Mouse (Mus musculus): ENCODE data around the gene Pbsn. TPM values are rescaled to one million over a fixed set of nuclear protein-coding genes. Genes with fewer than 3 reads are reported as not detected.

The Pbsn gene
- not detected in 2 replicates for polyA plus RNA-seq (2012; rRNA removed; ENCODE audit: low replicate concordance)

DNA sequence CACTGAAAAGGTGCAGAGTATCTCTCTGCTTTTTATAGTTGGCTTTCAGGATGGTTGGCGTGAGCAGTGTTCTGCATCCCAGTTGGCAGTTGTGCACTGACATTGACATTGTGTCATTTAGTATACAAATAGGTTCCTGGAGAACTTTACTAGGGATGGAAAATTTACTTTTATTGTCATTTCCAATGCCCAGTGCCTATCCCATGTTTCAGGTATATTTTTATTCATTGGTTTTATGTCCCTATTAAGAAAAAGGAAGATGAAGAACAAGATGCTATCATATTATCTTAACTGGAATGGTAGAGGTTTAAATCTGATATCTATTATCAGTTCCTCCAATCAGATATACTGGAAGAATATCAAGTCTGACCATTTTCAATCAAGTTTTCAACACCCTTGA, at the start of gene Pbsn:
Pbsn (minus strand) TSS at position 101 of the 400 bp plus-strand sequence.

DNA sequence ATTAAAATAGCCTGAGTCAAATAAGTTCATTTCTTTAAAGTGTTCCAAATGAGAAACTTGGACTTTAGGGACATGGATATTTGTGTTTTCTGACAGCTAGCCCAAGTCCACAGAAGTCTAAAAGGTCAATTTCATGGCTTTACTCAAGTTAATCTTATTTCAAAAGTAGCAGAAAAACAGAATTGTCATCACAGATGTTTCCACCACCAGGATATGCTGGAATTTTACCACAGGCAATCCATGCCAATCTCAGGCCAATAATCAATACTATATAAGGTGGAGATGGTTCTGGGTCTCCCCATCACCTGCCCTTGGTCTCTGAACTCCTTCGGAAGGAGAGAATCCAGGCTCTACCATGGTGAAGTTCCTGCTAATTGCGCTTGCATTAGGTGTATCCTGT, 11.0 kb upstream of the Pbsn start, which contains the start of gene Gm14744:
Gm14744 (plus strand) TSS at position 301 of the 400 bp plus-strand sequence.

DNA sequence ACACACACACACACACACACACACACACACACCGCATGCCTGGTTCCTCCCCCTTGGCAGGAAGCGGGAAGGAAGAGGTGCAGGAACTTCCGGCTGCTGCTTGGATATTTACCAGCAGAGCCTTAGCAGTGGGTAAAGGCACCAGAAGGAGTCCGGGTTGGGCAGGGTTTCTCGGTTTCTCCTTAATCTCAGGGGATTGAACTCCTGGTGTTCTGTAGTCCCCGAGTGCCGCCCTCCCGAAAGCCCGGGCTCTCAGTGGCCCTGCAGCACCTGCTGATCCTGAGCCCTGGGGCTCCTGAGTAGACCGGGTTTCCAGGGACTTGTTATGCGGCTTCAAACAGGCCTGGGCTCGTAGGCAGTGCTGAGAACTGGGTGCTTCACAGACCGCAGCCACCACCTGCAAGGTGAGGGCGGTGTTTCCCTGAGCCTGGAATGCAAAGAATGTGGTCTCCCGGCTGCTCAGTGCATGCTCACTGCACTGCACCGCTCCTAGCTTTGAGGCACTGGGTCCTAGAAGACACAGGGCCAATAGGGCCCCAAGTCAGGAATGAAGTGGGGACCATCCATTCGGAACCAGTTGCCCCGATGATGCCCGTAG, 57.1 kb downstream of the Pbsn start, which contains the start of gene Prkx:
Prkx (minus strand) TSS at position 41 of the 598 bp plus-strand sequence.

Other genes starting within 250 kb of the Pbsn start
- gene Prkx, start 57.3 kb downstream of the Pbsn start, polyA plus RNA-seq (2012; rRNA removed; ENCODE audit: low replicate concordance) = 3.7 and 4.4 TPM in 2 replicates
- gene Gm14744, start 11.1 kb upstream of the Pbsn start, polyA plus RNA-seq (2012; rRNA removed; ENCODE audit: low replicate concordance) = not detected in 2 replicates
- not detected in 2 replicates for gene 5430402E10Rik, start 71.4 kb upstream of the Pbsn start, polyA plus RNA-seq (2012; rRNA removed; ENCODE audit: low replicate concordance)
- not detected in 2 replicates for gene Obp1a, start 237.8 kb upstream of the Pbsn start, polyA plus RNA-seq (2012; rRNA removed; ENCODE audit: low replicate concordance)